Mouse (Mus musculus) B cell, adult 67 days (primary cell): ENCODE measurements around the gene Cbln1. TPM values are rescaled to one million over a fixed set of nuclear protein-coding genes. Genes with fewer than 3 reads are reported as not detected.

Source experiments
- total RNA-seq, 2 experiments: library from RNA; stranded (reverse); gene quantifications; 4 replicates each; pipeline ENCODE4 v1.2.4; 2023

The Cbln1 gene
- total RNA-seq = not detected

DNA sequence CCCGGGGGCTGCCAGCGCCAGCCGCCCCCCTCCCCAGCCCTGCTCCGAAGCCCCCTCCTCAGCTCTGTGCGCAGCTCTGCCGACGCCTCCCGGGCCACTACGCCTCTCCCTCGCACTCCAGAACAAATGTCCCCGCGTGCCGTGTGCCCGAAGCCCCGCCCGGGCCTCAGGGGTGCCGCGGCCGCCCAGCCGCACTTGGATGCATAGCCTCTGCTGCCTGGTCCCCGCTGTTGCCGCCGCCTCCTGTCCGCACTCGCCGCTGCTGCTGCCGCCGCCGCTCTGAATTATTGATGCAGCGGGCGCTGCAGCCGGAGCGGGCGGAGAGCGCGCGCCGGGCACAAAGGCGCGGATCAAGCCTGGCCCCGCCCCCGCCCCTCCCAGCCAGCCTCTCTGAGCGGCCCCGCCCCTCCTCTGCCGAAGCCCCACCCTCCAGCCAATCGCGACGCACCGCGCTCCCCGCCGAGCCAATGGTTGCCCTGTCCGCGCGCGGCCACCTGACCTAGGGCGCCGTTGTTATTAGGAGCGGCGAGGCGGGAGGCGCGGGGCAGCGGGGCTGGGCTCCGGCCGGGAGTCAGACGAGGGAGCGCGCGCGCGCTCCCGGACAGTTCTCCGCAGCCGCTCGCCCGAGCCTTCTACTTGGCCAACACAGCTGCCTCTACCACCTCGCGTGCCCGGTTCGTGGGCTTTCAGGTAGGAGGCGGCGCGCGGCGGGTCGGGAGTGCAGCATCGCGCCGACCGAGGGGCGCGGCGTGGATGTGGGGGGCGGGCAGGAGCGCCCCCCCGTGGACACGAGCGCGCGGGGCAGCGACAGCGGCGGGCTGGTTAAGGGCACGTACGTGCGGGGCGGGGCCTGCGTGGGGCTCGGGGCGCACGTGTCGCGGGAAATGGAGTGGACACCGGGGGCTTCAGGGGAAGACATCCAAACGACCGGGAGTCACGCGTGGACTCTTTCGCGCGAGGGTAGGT is at the start of gene Cbln1:
Gene Cbln1, minus strand, starts transcription at position 339 of the 966 bp plus-strand sequence.

Other genes starting within 250 kb of the Cbln1 start
- gene 4933402J07Rik, start 91.2 kb upstream of the Cbln1 start, total RNA-seq = not detected